In genomic region chr1:32309074-32309473, GRCm38 (mm10) we compare ENCODE assay signal across 31 mouse cellular contexts.
"Had no signal": no experiment of that assay in that cellular context is flagged by ENCODE, and none has a peak within 500 bp of the region (broad histone marks: within the 10 kb centered on the region; RNA-seq: fewer than 3 reads in every experiment).

No protein-coding gene starts in this region.

- H3K4me2 ChIP-seq: heart, embryonic 15.5 days; hindbrain, embryonic 12.5 days; hindbrain, embryonic 13.5 days; hindbrain, embryonic 14.5 days; hindbrain, embryonic 15.5 days; intestine, embryonic 15.5 days; kidney, embryonic 15.5 days had no signal

- H3K9ac ChIP-seq: heart, embryonic 15.5 days; hindbrain, embryonic 12.5 days; hindbrain, embryonic 13.5 days; hindbrain, embryonic 14.5 days; hindbrain, embryonic 15.5 days; intestine, embryonic 15.5 days; kidney, embryonic 15.5 days had no signal

- H3K36me3 ChIP-seq: heart, embryonic 15.5 days; hindbrain, embryonic 10.5 days; hindbrain, embryonic 12.5 days; hindbrain, embryonic 13.5 days; hindbrain, embryonic 15.5 days; intestine, embryonic 15.5 days; kidney, embryonic 15.5 days had no signal

- H3K9me3 ChIP-seq: heart, embryonic 15.5 days; hindbrain, embryonic 10.5 days; hindbrain, embryonic 12.5 days; hindbrain, embryonic 13.5 days; hindbrain, embryonic 15.5 days; intestine, embryonic 15.5 days; kidney, embryonic 15.5 days had no signal

- H3K27me3 ChIP-seq: heart, embryonic 15.5 days; hindbrain, embryonic 12.5 days; hindbrain, embryonic 13.5 days; hindbrain, embryonic 15.5 days; intestine, embryonic 15.5 days; kidney, embryonic 15.5 days had no signal

- H3K27ac ChIP-seq: heart, embryonic 15.5 days; hindbrain, embryonic 10.5 days; hindbrain, embryonic 12.5 days; hindbrain, embryonic 13.5 days; hindbrain, embryonic 14.5 days; hindbrain, embryonic 15.5 days; hindbrain, postnatal 0 days; intestine, embryonic 15.5 days; kidney, embryonic 15.5 days; kidney, postnatal 0 days; layer of hippocampus, adult 2 months; left cerebral cortex, adult 2 months had no signal

- H3K4me1 ChIP-seq: heart, embryonic 15.5 days; hindbrain, embryonic 10.5 days; hindbrain, embryonic 12.5 days; hindbrain, embryonic 13.5 days; hindbrain, embryonic 15.5 days; intestine, embryonic 15.5 days; kidney, embryonic 15.5 days had no signal

- ATAC-seq: hindbrain, postnatal 0 days; inflammation-experienced regulatory T-cells, adult 6 months; intestine, embryonic 15.5 days; intestine, embryonic 16.5 days; intestine, postnatal 0 days had no signal

- H3K4me3 ChIP-seq: heart, embryonic 15.5 days; hindbrain, embryonic 10.5 days; hindbrain, embryonic 12.5 days; hindbrain, embryonic 13.5 days; hindbrain, embryonic 15.5 days; intestine, embryonic 15.5 days; kidney, embryonic 15.5 days; layer of hippocampus, adult 2 months; left cerebral cortex, adult 2 months had no signal

- DNase-seq: heart, postnatal 10 days; heart, postnatal 14 days; heart, postnatal 36 days; heart, postnatal 4 days; kidney, adult 11 months; kidney, adult 18-20 months; kidney, adult 2 months; kidney, adult 8-10 months; kidney, adult 9 months; kidney, postnatal 10 days; kidney, postnatal 14 days; kidney, postnatal 25 days; kidney, postnatal 36 days; kidney, postnatal 4 days; layer of hippocampus, adult 9-11 months; layer of hippocampus, postnatal 36 days had no signal
